Mouse (Mus musculus) macrophage (primary cell): ENCODE results near the gene Mpeg1. TPM values are rescaled to one million over a fixed set of nuclear protein-coding genes. Genes with fewer than 3 reads are reported as not detected.

Experiments used
- H3K27ac ChIP-seq: fragments of 350-480 bp; formaldehyde crosslinking; 2 replicates; pipeline ENCODE4 v1.9.0; 2021
- H3K36me3 ChIP-seq: fragments of 350-480 bp; formaldehyde crosslinking; 2 replicates; pipeline ENCODE4 v1.9.0; 2021; ENCODE audit errors: inconsistent target
- H3K4me3 ChIP-seq: fragments of 350-480 bp; formaldehyde crosslinking; 2 replicates; pipeline ENCODE4 v1.9.0; 2021; ENCODE audit errors: inconsistent target
- H3K79me2 ChIP-seq: fragments of 350-480 bp; formaldehyde crosslinking; 2 replicates; pipeline ENCODE4 v1.9.0; 2021; ENCODE audit errors: inconsistent target
- WGBS: methylation state at CpG from one replicate; pipeline ENCODE4 v1.1.7; 2026; ENCODE audit warnings: inconsistent platforms; ENCODE audit not compliant: missing documents; 5-methylcytosine and 5-hydroxymethylcytosine counted together
- polyA plus RNA-seq: library from polyadenylated mRNA; stranded (reverse); fragments of 250-400 nt; gene quantifications from 3 replicates; pipeline ENCODE4 v1.2.4, GENCODE M21; 2018; ENCODE audit warnings: inconsistent platforms

Gene Mpeg1
- polyA plus RNA-seq, 1 experiment from 2014 or later = 2,766 TPM

DNA sequence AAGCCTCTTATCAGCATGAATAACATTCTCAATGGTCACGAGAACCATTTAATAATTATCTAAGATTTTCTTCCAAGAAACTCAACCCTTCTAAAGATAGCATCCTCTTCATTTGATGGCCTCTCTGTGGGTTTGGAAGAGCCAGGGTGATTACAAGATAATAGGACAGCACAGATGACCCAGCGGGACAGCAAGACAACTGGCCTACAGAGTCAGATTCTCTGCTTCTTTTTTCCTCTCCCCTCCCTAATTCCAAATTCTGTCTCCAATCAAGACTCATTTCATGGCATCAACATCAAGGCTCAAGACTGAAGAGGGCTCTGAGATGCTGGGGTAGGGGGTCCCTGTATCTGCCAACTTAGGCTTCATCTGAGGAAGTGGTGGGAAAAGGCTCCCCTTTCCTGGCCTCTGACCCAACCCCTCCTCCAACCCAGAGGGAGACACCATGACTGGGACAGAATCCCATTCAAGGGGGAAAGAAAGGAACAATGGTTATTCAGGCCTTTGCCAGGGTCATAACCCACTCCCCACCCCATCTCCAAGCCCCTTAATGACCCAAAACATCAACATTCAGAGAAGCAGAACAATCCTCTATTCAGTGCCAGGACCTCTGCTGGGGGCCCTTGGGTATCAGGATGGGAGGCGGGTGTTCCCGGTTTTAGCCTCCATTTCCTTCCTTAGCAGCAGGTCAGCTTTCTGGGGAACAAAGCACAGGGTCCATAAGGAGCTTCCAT is 33.0 kb downstream of the Mpeg1 start:
- Histone ChIP-seq H3K4me3 (no peak overlapping the region), H3K27ac (no peak overlapping the region), H3K36me3 (peaks cover 27% of the 10 kb centered on the region), H3K79me2 (peaks cover 68% of the 10 kb centered on the region; the same call in 1 of the 2 replicates)
- 80% methylated on average over 4 of the region's 4 CpGs for WGBS

DNA sequence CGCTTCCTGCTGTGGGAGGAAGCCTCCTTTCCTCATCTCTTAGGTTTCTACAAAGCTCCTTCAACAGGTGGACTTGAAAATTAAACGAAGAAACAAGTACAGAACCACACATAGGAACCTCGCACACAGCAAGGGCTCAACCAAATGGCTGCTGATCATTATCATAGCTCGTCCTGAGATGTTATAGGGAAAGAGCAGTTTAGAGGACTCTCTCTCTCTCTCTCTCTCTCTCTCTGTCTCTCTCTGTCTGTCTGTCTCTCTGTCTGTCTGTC is 33.5 kb downstream of the Mpeg1 start:
- Histone ChIP-seq H3K36me3 (peaks cover 27% of the 10 kb centered on the region), H3K4me3 (no peak overlapping the region), H3K79me2 (peaks cover 73% of the 10 kb centered on the region; the same call in 1 of the 2 replicates), H3K27ac (no peak overlapping the region)
- 92% methylated on average over 4 of the region's 4 CpGs for WGBS

DNA sequence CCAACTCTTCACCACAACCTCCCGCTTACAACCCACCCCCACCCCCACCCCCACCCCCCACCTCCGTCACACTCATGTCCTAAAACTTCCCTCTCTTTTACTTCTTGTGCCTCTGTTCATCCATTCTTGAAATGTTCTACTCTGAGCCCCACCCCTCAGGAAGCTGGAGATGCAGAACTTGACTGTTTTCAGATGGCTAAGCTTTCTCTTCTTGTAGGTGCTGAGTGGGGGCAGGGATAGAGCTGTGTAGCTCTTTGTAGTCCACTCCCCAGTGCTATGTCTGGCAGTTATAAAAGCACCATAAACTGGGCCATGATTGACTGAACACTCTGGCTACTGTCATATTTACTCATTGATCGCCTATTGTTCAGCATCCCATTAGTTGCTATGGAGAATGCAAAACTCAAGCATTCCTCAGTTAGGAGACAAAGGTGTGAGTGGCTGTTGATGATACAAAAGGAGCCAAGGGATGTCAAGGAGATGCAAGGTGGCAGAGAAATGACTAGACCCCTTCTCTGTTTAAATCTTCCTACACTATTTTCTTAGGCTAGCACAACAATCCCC is 34.5 kb downstream of the Mpeg1 start:
- no peak overlapping the region for H3K27ac ChIP-seq
- H3K4me3 ChIP-seq = no peak overlapping the region
- peaks cover 25% of the 10 kb centered on the region for H3K36me3 ChIP-seq
- WGBS = 100% methylated on average over 1 of the region's 3 CpGs
- peaks cover 82% of the 10 kb centered on the region; the same call in 1 of the 2 replicates for H3K79me2 ChIP-seq

DNA sequence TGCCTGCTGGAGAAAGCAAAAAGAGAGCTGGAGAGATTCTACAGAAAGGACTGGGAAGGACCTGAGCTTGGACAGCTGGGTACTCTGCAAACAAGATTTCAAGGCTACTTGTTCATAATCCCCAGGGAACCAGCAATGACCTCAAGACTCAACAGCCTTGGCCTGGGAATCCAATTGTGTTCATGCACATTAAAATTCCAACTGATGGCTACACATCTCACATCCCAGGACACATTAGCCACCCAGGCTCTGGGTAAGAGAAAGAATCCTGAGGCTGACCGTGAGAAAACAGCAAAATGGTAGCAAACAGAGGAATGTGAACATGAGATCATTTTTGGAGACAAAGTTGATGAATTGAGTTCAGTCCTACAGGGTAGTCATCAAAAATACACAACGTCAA is 35.7 kb downstream of the Mpeg1 start:
- Histone ChIP-seq H3K4me3 (no peak overlapping the region), H3K79me2 (peaks cover 91% of the 10 kb centered on the region; the same call in 1 of the 2 replicates), H3K36me3 (peaks cover 13% of the 10 kb centered on the region), H3K27ac (no peak overlapping the region)
- 91% methylated on average over 2 of the region's 2 CpGs for WGBS

DNA sequence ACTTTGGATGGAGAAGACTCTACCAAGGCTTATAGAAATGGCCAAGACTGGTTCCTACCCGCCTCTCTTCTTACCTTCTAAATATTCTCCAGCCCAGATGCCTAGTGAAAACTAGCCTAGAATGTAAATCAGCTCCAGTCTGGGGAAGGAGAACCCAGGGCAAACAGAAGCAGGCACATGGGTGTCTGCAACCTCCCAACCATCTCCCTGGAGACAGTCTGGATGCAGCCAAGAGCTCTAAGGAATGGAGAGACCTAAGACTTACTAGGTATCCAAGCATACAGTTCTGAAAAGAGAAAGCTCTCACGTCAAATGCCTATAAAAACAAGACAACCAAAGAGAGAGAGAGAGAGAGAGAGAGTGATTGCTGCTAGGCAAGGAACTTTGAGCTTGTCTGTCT is 37.3 kb downstream of the Mpeg1 start:
- Histone ChIP-seq H3K36me3 (no peaks in the 10 kb centered on the region), H3K27ac (no peak overlapping the region), H3K4me3 (no peak overlapping the region), H3K79me2 (peaks cover 79% of the 10 kb centered on the region; the same call in 1 of the 2 replicates)
- WGBS = 100% methylated on average over 2 of the region's 2 CpGs

DNA sequence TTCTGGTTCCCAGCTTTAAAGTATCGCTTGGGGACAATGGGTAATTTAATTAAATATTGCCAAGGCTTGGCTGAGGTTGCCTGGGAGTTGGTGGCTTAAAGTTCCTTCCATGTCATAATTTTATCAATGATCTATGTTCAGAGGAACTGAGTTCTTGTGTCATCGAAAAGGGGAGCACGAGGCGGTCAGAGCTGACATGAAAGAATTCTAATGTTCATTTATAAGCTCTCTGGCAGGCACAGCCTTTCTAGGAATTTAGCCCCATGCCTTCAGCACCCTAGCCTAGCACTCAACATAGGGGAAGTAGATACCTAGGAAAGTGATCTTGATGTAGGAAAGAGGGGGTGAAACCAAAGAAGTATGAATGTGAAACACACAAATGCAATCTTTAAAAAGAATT is 37.7 kb downstream of the Mpeg1 start:
- Histone ChIP-seq H3K79me2 (peaks cover 75% of the 10 kb centered on the region; the same call in 1 of the 2 replicates), H3K27ac (no peak overlapping the region), H3K36me3 (no peaks in the 10 kb centered on the region), H3K4me3 (no peak overlapping the region)
- WGBS = 76% methylated on average over 4 of the region's 4 CpGs

DNA sequence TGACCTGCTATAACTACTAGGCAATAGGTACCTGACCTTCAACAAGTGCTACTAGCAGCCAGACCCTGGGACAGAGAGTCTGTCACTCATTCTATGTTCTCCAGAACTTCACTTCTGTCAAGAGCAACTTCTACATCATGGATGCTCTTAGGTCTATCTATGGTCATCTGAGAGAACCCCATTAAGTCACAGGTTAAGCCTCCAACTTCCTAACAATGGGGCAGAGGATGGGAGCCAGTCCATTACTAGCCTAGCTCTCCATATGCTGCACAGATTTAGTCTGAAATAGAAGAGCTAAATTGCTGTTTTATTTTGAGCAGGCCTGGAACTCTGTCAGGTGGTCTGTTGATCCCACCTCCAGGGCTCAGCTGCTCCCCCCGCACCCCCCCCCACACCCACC is 38.4 kb downstream of the Mpeg1 start:
- WGBS = no CpG with 5 or more reads among the region's 1 CpGs
- Histone ChIP-seq H3K79me2 (peaks cover 68% of the 10 kb centered on the region; the same call in 1 of the 2 replicates), H3K36me3 (no peaks in the 10 kb centered on the region), H3K27ac (no peak overlapping the region), H3K4me3 (no peak overlapping the region)

DNA sequence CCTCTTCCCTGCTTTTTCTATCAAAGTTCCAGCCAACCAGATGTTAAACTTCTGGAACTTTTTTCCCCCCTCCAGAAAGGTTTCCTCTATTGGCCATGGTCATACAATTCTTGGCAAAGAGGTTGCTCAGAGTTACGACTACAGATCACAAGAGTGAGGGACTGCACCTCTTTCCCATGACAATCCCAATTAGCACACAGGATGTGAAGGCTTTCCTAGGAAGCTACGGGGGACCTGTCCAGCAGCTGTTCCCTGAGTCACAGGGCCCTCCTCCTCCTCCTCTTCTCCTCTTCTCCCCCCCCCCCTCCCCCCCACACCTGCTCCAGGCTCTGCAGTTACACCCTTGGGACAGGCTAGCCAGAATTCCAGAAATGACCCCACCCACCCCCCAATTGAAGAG is 38.9 kb downstream of the Mpeg1 start:
- Histone ChIP-seq H3K36me3 (no peaks in the 10 kb centered on the region), H3K27ac (no peak overlapping the region), H3K4me3 (no peak overlapping the region), H3K79me2 (peaks cover 63% of the 10 kb centered on the region; the same call in 1 of the 2 replicates)
- WGBS = 89% methylated on average over 2 of the region's 2 CpGs

DNA sequence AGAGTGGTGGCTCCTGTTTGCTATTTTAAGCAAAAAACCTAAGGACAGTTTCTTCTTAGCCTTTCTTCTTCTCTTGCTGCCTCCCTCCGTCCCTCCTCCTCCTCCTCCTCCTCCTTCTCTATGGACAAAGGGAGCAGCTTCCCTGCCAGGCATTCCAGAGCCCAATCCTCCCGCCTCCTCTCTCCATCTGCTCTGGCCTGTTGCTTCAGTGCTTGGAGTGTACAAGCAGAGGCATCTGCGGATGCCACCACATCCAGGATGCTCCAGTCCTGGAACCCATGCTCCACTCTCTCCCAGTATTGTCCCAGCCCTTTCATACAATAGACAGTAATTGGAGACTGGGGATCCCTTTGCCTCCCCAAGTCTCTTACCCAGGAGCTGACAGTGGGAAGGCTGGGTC is 39.5 kb downstream of the Mpeg1 start:
- no peaks in the 10 kb centered on the region for H3K36me3 ChIP-seq
- H3K79me2 ChIP-seq = peaks cover 58% of the 10 kb centered on the region; the same call in 1 of the 2 replicates
- H3K4me3 ChIP-seq = peak overlapping the region; percentile 30
- no peak overlapping the region for H3K27ac ChIP-seq
- 72% methylated on average over 3 of the region's 3 CpGs for WGBS

DNA sequence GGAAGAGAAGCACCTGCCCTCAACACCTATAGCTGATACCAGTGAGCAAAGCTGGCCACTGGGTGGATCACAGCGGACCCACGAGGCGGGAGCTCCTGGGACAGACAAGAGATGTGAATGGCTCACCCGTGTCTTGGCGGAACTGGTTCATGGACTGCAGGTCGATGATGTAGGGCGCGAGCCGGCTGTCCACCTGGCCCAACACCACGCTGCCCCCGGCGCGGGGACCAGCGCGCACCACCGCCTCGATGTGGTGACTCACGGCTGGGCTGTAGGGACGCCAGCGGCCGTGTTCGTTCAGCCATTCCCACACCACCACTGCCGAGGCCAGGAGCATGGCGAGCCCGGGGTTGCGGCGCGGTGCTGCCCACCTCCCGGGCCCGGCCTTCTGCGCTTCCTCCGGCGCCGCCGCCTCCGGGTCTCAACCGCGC is 40.3 kb downstream of the Mpeg1 start:
- WGBS = 1% methylated on average over 37 of the region's 38 CpGs
- Histone ChIP-seq H3K27ac (no peak overlapping the region), H3K79me2 (peaks cover 50% of the 10 kb centered on the region; the same call in 1 of the 2 replicates), H3K4me3 (peak overlapping the region; percentile 30), H3K36me3 (no peaks in the 10 kb centered on the region)

DNA sequence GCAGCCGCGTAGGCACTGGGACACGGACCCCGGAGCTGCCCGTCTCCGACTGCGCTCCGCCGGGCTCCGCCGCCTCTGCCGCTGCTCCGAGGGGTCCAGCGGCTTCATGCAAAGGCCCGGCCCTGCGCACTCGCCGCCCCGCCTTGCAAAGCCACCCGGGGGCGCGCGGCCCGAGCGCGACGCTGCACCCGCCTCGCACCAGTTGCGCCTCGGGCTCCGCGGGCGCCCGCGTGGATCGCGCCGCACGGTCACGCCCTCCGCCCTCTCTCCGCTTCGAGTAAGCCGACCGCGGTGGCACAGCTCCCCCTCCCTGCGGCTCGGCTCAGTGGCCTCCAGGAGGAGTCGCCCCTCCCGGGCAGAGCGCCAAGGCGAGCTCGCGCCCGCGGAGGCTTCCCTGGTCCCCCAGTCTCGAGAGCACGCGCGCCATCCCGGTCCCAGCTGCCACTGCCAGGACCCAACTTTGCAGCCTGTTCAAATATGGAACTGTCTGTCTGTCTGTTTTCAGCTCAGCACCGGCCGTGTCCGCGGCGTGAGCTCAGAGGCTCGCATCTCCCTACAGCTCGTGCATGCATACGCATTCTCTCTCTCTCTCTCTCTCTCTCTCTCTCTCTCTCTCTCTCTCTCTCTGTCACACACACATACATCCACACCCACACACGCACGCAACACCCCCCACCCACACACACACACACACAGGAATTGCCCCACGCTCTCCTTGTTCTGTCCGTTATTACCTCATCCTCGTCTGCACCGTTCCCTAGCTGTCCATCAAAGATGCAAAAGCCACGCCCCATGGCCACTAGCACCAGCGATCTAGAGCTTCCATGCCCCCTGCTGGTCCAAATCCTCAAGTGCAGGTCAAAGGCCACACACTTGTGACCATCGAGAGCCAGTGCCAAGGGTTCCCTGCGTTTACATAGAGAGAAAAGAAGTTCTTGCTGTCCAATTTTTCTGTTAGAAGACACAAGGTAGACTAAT is 41.1 kb downstream of the Mpeg1 start, which contains the start of gene Dtx4:
Gene Dtx4, minus strand, starts transcription at position 85 of the 978 bp plus-strand sequence.
- H3K36me3 ChIP-seq = no peaks in the 10 kb centered on the region
- H3K27ac ChIP-seq = peak within 1 kb of the TSS; percentile 38
- H3K79me2 ChIP-seq = peaks cover 42% of the 10 kb centered on the region; the same call in 1 of the 2 replicates
- H3K4me3 ChIP-seq = peak within 1 kb of the TSS; percentile 45
- WGBS = under 1% methylated on average over 65 of the region's 80 CpGs

DNA sequence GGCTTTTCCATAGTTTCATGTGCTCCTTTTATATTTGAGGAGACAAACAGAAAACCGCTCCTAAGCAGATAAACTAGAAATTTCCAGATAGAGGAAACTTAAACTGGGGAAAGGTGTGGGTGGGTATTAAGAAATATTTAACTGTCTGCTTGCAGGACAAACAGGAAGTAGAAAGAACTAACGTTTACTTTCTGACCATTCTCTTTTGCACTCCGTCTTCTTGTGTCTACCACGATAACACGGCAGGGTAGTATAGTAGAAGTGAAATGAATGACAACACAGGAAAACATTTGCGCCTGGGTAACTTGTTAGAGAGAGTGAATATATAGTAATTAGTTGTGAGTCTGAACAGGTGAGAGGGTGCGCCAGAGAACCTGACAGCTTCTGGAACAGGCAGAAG is 42.2 kb downstream of the Mpeg1 start:
- Histone ChIP-seq H3K79me2 (peaks cover 31% of the 10 kb centered on the region; the same call in 1 of the 2 replicates), H3K4me3 (no peak overlapping the region), H3K27ac (no peak overlapping the region), H3K36me3 (no peaks in the 10 kb centered on the region)
- 58% methylated on average over 6 of the region's 7 CpGs for WGBS

DNA sequence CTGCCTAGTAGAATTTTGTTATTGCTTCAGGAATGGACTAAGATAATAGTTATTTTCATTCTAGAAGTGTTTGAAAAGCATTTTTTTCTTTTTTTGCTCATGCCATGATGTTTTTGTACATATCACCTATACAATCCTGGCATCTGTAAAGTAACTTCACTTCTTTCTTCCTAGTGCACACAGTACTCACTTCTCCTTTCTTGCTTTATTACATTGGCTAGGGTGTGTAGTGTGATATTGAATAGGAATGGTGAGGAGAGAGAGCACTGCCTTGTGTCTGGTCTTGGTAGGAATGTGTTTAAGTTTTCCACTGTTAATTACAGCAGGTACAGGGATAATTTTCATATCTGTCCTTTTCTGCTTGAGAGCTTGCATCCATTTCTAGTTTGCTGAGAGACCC is 54.0 kb downstream of the Mpeg1 start:
- H3K79me2 ChIP-seq = no peaks in the 10 kb centered on the region
- no peak overlapping the region for H3K4me3 ChIP-seq
- H3K27ac ChIP-seq = no peak overlapping the region
- no peaks in the 10 kb centered on the region for H3K36me3 ChIP-seq
